Comparison of ENCODE assay signal across 8 mouse cellular contexts in the genomic region with DNA sequence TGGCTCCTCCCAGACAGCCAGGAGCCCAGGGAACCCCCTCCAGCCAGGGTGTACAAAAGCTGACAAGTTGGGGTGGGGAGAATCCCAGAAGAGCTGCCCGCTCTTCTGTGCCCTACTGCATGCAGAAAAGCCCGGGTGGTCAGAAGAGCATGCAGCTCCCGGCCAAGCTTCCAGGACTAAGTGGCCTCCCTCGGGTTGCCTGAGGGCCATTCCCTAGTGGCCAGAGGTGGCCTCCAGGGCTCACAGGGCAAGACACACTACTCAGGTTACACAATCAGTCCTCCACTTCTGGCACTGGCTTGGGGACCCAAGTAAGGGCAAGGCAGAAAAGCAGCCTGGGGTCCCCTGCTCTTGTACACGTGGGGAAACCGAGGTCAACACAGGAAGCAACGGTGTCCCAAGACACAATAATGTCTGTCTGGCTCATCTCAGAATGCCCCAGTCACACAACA. TPM values are rescaled to one million over a fixed set of nuclear protein-coding genes. Genes with fewer than 3 reads are reported as not detected.
DNase-seq lines count a peak whose midpoint lies in the region; ATAC-seq lines count a peak whose summit lies in the region.

No protein-coding gene starts in this region.

- WGBS in kidney, embryonic 14.5 days: 11% methylated on average over 7 of the region's 7 CpGs
- WGBS in hindbrain, embryonic 14.5 days: 16% methylated on average over 7 of the region's 7 CpGs
- 11% methylated on average over 7 of the region's 7 CpGs for WGBS in midbrain, embryonic 14.5 days

- H3K9me3 ChIP-seq in kidney, embryonic 14.5 days (ENCODE audit: control insufficient read depth, low read length): no peaks in the 10 kb centered on the region
- H3K9me3 ChIP-seq in hindbrain, embryonic 14.5 days (ENCODE audit: control insufficient read depth, low read length): no peaks in the 10 kb centered on the region
- no peaks in the 10 kb centered on the region for H3K9me3 ChIP-seq in midbrain, embryonic 14.5 days (ENCODE audit: control insufficient read depth, low read length)

- DNase-seq in kidney, postnatal 14 days: no peak
- peak; percentile 61 for DNase-seq in embryo, embryonic 10.5 days (ENCODE audit: low spot score)
- DNase-seq in hindbrain, embryonic 14.5 days (ENCODE audit: low spot score): no peak
- DNase-seq in midbrain, embryonic 14.5 days: no peak
- DNase-seq in urinary bladder, postnatal 36 days (ENCODE audit: low spot score in 2 of 2): no peak
- DNase-seq in cerebellum, adult 9-10 months: no peak
- DNase-seq in testis, postnatal 14 days (ENCODE audit: low spot score): no peak

- ATAC-seq in kidney, embryonic 14.5 days (ENCODE audit: low FRiP score, low TSS enrichment): no peak
- ATAC-seq in hindbrain, embryonic 14.5 days (ENCODE audit: low FRiP score): no peak
- ATAC-seq in midbrain, embryonic 14.5 days (ENCODE audit: low FRiP score, low TSS enrichment): no peak

- H3K27ac ChIP-seq in kidney, embryonic 14.5 days (ENCODE audit: low read depth, low read length): no peak overlapping the region
- 0 out of 2 replicates have a peak overlapping the region, but pooled peaks have one; percentile 26 for H3K27ac ChIP-seq in hindbrain, embryonic 14.5 days
- no peak overlapping the region for H3K27ac ChIP-seq in midbrain, embryonic 14.5 days (replicated peaks; ENCODE audit: low read depth, low read length)

- peak overlapping the region; percentile 15 for H3K4me3 ChIP-seq in kidney, embryonic 14.5 days (ENCODE audit: low read length)
- H3K4me3 ChIP-seq in hindbrain, embryonic 14.5 days (replicated peaks; ENCODE audit: low read length): peak overlapping the region; percentile 71
- H3K4me3 ChIP-seq in midbrain, embryonic 14.5 days (replicated peaks; ENCODE audit: low read depth, low read length): peak overlapping the region; percentile 64

- H3K4me1 ChIP-seq in kidney, embryonic 14.5 days (ENCODE audit: control insufficient read depth, insufficient read depth, low read length): peaks cover 25% of the 10 kb centered on the region
- H3K4me1 ChIP-seq in hindbrain, embryonic 14.5 days (replicated peaks; ENCODE audit: control insufficient read depth, insufficient read depth, low read length): peaks cover 33% of the 10 kb centered on the region
- H3K4me1 ChIP-seq in midbrain, embryonic 14.5 days (ENCODE audit: control insufficient read depth, insufficient read depth, low read length): peaks cover 19% of the 10 kb centered on the region; the same call in 1 of the 2 replicates

- H3K27me3 ChIP-seq in kidney, embryonic 14.5 days (ENCODE audit: control insufficient read depth, insufficient read depth, low read length): no peaks in the 10 kb centered on the region
- no peaks in the 10 kb centered on the region for H3K27me3 ChIP-seq in hindbrain, embryonic 14.5 days (ENCODE audit: control insufficient read depth, insufficient read depth, low read length)
- H3K27me3 ChIP-seq in midbrain, embryonic 14.5 days (ENCODE audit: control insufficient read depth, insufficient read depth, low read length): no peaks in the 10 kb centered on the region

- no peaks in the 10 kb centered on the region for H3K36me3 ChIP-seq in kidney, embryonic 14.5 days (ENCODE audit: control insufficient read depth, insufficient read depth, low read length)
- H3K36me3 ChIP-seq in hindbrain, embryonic 14.5 days (replicated peaks; ENCODE audit: control insufficient read depth, insufficient read depth): no peaks in the 10 kb centered on the region
- no peaks in the 10 kb centered on the region for H3K36me3 ChIP-seq in midbrain, embryonic 14.5 days (ENCODE audit: control insufficient read depth, insufficient read depth, low read length)

- H3K9ac ChIP-seq in kidney, embryonic 14.5 days (ENCODE audit: low read depth, low read length): no peak overlapping the region; the same call in 1 of the 2 replicates
- H3K9ac ChIP-seq in hindbrain, embryonic 14.5 days: peak overlapping the region; percentile 12
- no peak overlapping the region for H3K9ac ChIP-seq in midbrain, embryonic 14.5 days (replicated peaks; ENCODE audit: low read length)

- peak overlapping the region; percentile 91 for H3K4me2 ChIP-seq in kidney, embryonic 14.5 days (replicated peaks; ENCODE audit: low read depth, low read length)
- H3K4me2 ChIP-seq in hindbrain, embryonic 14.5 days (replicated peaks): peak overlapping the region; percentile 78
- H3K4me2 ChIP-seq in midbrain, embryonic 14.5 days (ENCODE audit: low read length): peak overlapping the region; percentile 81

RNA-seq across cellular contexts. Expression of a gene that starts 1.9 kb away (rescaled TPM):
- polyA plus RNA-seq in kidney, embryonic 14.5 days (2014; fragmentation: Nextera tagmentation; extraction: Ambion mirVana): 12.9 and 16.9 TPM in 2 replicates
- polyA plus RNA-seq in hindbrain, embryonic 14.5 days (2014; fragmentation: Nextera tagmentation; extraction: Ambion mirVana): 27.3 and 28.8 TPM in 2 replicates
- 20.3 and 24.2 TPM in 2 replicates for polyA plus RNA-seq in midbrain, embryonic 14.5 days (2014; fragmentation: Nextera tagmentation; extraction: Ambion mirVana)

Comparison
In these comparisons a context has a peak if more than half of its experiments do, and no peak if none do; other contexts are left out.
1. H3K4me3 ChIP-seq: peak in every context shown above with its lines; median percentile 71 in hindbrain, embryonic 14.5 days; 64 in midbrain, embryonic 14.5 days; 15 in kidney, embryonic 14.5 days.